Mouse (Mus musculus) kidney, postnatal 0 days (tissue): ENCODE data around the gene Mrpl12. TPM values are rescaled to one million over a fixed set of nuclear protein-coding genes. Genes with fewer than 3 reads are reported as not detected.
A peak's percentile ranks its signal among the peaks of the same experiment; 100 is the strongest.

Source experiments
- ATAC-seq: fragments of 200-750 bp; cut with Nextera tagmentation; replicated peaks from 2 replicates; pipeline ENCODE4 v1.8.0; 2017; ENCODE audit warnings: low read depth, moderate number of reproducible peaks, moderate TSS enrichment, moderate library complexity; ENCODE audit not compliant: low FRiP score
- DNase-seq: peaks from one replicate; pipeline ENCODE4 v3.0.0-alpha.2; 2016; ENCODE audit warnings: low spot score
- H3K27ac ChIP-seq: fragments of 300-500 bp; sonication (generic); 2 replicates; pipeline ENCODE4 v1.5.1; 2014; ENCODE audit warnings: mild to moderate bottlenecking
- H3K27me3 ChIP-seq: fragments of 300-500 bp; sonication (generic); 2 replicates; pipeline ENCODE4 v1.6.1; 2014; ENCODE audit warnings: low read length, mixed read lengths; ENCODE audit not compliant: insufficient read depth
- H3K36me3 ChIP-seq: fragments of 300-500 bp; sonication (generic); 2 replicates; pipeline ENCODE4 v1.6.1; 2014; ENCODE audit warnings: low read length, mixed read lengths; ENCODE audit not compliant: insufficient read depth
- H3K4me1 ChIP-seq: fragments of 300-500 bp; sonication (generic); replicated peaks from 2 replicates; pipeline ENCODE4 v1.6.1; 2014; ENCODE audit warnings: antibody characterized with exemption, low read length, mixed read lengths; ENCODE audit not compliant: insufficient read depth
- H3K4me2 ChIP-seq: fragments of 300-500 bp; sonication (generic); 2 replicates; pipeline ENCODE4 v1.6.1; 2014; ENCODE audit warnings: mild to moderate bottlenecking, low read length, moderate library complexity, mixed read lengths
- H3K4me3 ChIP-seq: fragments of 300-500 bp; sonication (generic); replicated peaks from 2 replicates; pipeline ENCODE4 v1.5.1; 2014; ENCODE audit warnings: low read depth, low read length
- H3K9ac ChIP-seq: fragments of 300-500 bp; sonication (generic); 2 replicates; pipeline ENCODE4 v1.6.1; 2014; ENCODE audit warnings: low read depth, low read length
- H3K9me3 ChIP-seq: fragments of 300-500 bp; sonication (generic); replicated peaks from 2 replicates; pipeline ENCODE4 v1.6.1; 2016; ENCODE audit warnings: low read length, inconsistent platforms, mixed read lengths
- CTCF ChIP-seq: IDR thresholded peaks from 2 replicates; pipeline ENCODE4 v1.5.1; 2016; ENCODE audit warnings: antibody characterized with exemption, low read depth, mild to moderate bottlenecking, moderate library complexity
- WGBS: fragments of 180-500 bp; shearing (Covaris S2); extraction: QIAGEN DNeasy Blood & Tissue Kit; methylation state at CpG from one replicate; pipeline ENCODE4 v1.1.7; 2014; 5-methylcytosine and 5-hydroxymethylcytosine counted together
- polyA plus RNA-seq: library from polyadenylated mRNA; unstranded; fragments of >200 nt; fragmentation: Nextera tagmentation; extraction: Ambion mirVana; gene quantifications from 2 replicates; pipeline ENCODE4 v1.2.1, GENCODE M21; 2015

Gene Mrpl12
- polyA plus RNA-seq, 1 experiment from 2014 or later, result 224 TPM

- DNase-seq (no peak), ATAC-seq (no peak)
- Histone ChIP-seq H3K27me3 (peaks cover 9% of the 10 kb centered on the region; the same call in 1 of the 2 replicates), H3K4me1 (peaks cover 31% of the 10 kb centered on the region), H3K27ac (no peak overlapping the region), H3K9me3 (no peaks in the 10 kb centered on the region), H3K4me2 (no peak overlapping the region), H3K4me3 (no peak overlapping the region), H3K36me3 (no peaks in the 10 kb centered on the region), H3K9ac (no peak overlapping the region)
- 73% methylated on average over 3 of the region's 3 CpGs for WGBS
- TF ChIP-seq CTCF, result no peak
Observed at GRCm38 (mm10) chr11:120535145-120535544, 50.7 kb downstream of the Mrpl12 start.

DNA sequence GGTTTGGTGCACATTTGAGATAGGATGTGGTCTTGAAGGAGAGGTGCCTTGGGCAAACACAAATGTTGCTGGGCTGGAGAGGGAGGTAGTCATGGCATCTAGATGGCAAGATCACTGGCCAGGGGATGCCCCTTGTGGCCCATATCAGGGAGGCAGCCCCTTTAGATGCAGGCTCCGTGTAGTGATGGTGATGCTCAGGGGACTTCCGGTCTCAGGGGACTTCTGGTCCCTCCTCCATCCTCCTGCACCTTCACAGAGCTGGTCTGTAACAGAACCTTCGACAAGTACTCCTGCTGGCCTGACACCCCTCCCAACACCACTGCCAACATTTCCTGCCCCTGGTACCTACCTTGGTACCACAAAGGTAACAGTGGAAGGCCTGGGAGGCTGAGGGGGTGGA, 51.4 kb downstream of the Mrpl12 start:
- TF ChIP-seq CTCF, result no peak
- no peaks in the 10 kb centered on the region for H3K9me3 ChIP-seq
- 79% methylated on average over 3 of the region's 3 CpGs for WGBS
- H3K4me1 ChIP-seq, result peaks cover 30% of the 10 kb centered on the region
- peaks cover 5% of the 10 kb centered on the region; the same call in 1 of the 2 replicates for H3K27me3 ChIP-seq
- no peak overlapping the region for H3K27ac ChIP-seq
- H3K4me3 ChIP-seq, result no peak overlapping the region
- no peaks in the 10 kb centered on the region for H3K36me3 ChIP-seq
- ATAC-seq, result no peak
- no peak for DNase-seq
- no peak overlapping the region for H3K9ac ChIP-seq
- no peak overlapping the region for H3K4me2 ChIP-seq

DNA sequence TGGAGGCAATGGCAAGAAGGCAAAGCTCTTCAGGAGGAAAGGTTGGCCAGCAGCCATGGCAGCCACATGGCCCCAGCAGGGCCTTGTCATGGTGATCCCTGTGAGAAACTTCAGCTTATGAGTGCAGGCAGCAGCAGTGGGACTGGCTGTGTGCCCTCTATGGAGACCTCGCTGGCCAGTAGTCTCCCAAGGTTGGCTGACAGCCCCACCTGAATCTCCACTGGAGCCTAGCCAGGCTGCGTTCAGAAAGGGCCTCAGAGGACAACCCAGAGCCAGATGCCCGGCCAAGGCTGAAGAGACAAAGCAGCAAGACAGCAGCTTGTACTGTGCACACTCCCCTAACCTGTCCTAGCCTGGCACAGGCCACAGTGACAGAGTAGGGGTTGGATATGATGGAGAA, 54.1 kb downstream of the Mrpl12 start:
- no peak for DNase-seq
- TF ChIP-seq CTCF, result no peak
- Histone ChIP-seq H3K27me3 (no peaks in the 10 kb centered on the region), H3K4me1 (peaks cover 22% of the 10 kb centered on the region; the same call in 1 of the 2 replicates), H3K27ac (peak overlapping the region; percentile 93), H3K4me3 (no peak overlapping the region), H3K36me3 (peaks cover 14% of the 10 kb centered on the region), H3K9ac (no peak overlapping the region), H3K9me3 (no peaks in the 10 kb centered on the region), H3K4me2 (no peak overlapping the region)
- ATAC-seq, result no peak
- 43% methylated on average over 3 of the region's 3 CpGs for WGBS

Other genes with a start within 250 kb of the Mrpl12 start
- 2,251 and 2,404 TPM in 2 replicates for gene Actg1, start 136.1 kb upstream of the Mrpl12 start, polyA plus RNA-seq
- gene Fscn2, start 123.1 kb upstream of the Mrpl12 start, polyA plus RNA-seq, result 1.3 and 1.5 TPM in 2 replicates
- 21.9 and 26.6 TPM in 2 replicates for gene Faap100, start 105.8 kb upstream of the Mrpl12 start, polyA plus RNA-seq
- 21.0 and 23.3 TPM in 2 replicates for gene Nploc4, start 46.9 kb upstream of the Mrpl12 start, polyA plus RNA-seq
- not detected in 2 replicates for gene Tspan10, start 42.0 kb upstream of the Mrpl12 start, polyA plus RNA-seq
- gene Pde6g, start 31.1 kb upstream of the Mrpl12 start, polyA plus RNA-seq, result 0.17 and 0.36 TPM in 2 replicates
- 24.3 and 30.3 TPM in 2 replicates for gene Oxld1, start 26.5 kb upstream of the Mrpl12 start, polyA plus RNA-seq
- gene Ccdc137, start 26.5 kb upstream of the Mrpl12 start, polyA plus RNA-seq, result 26.3 and 29.5 TPM in 2 replicates
- 32.7 and 35.1 TPM in 2 replicates for gene Arl16, start 17.0 kb upstream of the Mrpl12 start, polyA plus RNA-seq
- 121 and 132 TPM in 2 replicates for gene Slc25a10, start 7.2 kb downstream of the Mrpl12 start, polyA plus RNA-seq
- 6.6 and 7.0 TPM in 2 replicates for gene Gcgr, start 46.1 kb downstream of the Mrpl12 start, polyA plus RNA-seq
- 218 and 227 TPM in 2 replicates for gene Mcrip1, start 65.1 kb downstream of the Mrpl12 start, polyA plus RNA-seq
- gene Ppp1r27, start 66.5 kb downstream of the Mrpl12 start, polyA plus RNA-seq, result 0.30 TPM in 1 of 2 replicates, not detected in the other
- gene P4hb, start 88.6 kb downstream of the Mrpl12 start, polyA plus RNA-seq, result 635 and 676 TPM in 2 replicates
- 444 and 506 TPM in 2 replicates for gene Arhgdia, start 97.0 kb downstream of the Mrpl12 start, polyA plus RNA-seq
- gene Alyref, start 113.8 kb downstream of the Mrpl12 start, polyA plus RNA-seq, result 341 and 361 TPM in 2 replicates
- 159 and 168 TPM in 2 replicates for gene Anapc11, start 113.8 kb downstream of the Mrpl12 start, polyA plus RNA-seq
- gene Npb, start 123.9 kb downstream of the Mrpl12 start, polyA plus RNA-seq, result 48.0 and 51.4 TPM in 2 replicates
- gene Pcyt2, start 133.3 kb downstream of the Mrpl12 start, polyA plus RNA-seq, result 116 and 118 TPM in 2 replicates
- 38.8 and 41.6 TPM in 2 replicates for gene Sirt7, start 140.6 kb downstream of the Mrpl12 start, polyA plus RNA-seq
- gene Mafg, start 149.0 kb downstream of the Mrpl12 start, polyA plus RNA-seq, result 26.5 and 27.4 TPM in 2 replicates
- gene Pycr1, start 159.2 kb downstream of the Mrpl12 start, polyA plus RNA-seq, result 12.2 and 13.9 TPM in 2 replicates
- 0.24 and 0.28 TPM in 2 replicates for gene Myadml2, start 163.5 kb downstream of the Mrpl12 start, polyA plus RNA-seq
- gene Notum, start 176.6 kb downstream of the Mrpl12 start, polyA plus RNA-seq, result 5.3 and 7.4 TPM in 2 replicates
- gene Aspscr1, start 188.4 kb downstream of the Mrpl12 start, polyA plus RNA-seq, result 122 TPM in 2 replicates
- gene Cenpx, start 229.1 kb downstream of the Mrpl12 start, polyA plus RNA-seq, result 160 and 174 TPM in 2 replicates
- gene Lrrc45, start 229.3 kb downstream of the Mrpl12 start, polyA plus RNA-seq, result 31.3 and 33.5 TPM in 2 replicates
- gene Rac3, start 236.9 kb downstream of the Mrpl12 start, polyA plus RNA-seq, result 23.4 and 23.7 TPM in 2 replicates
- gene Dcxr, start 242.7 kb downstream of the Mrpl12 start, polyA plus RNA-seq, result 112 and 123 TPM in 2 replicates
- 1.8 and 3.6 TPM in 2 replicates for gene Cbr2, start 247.5 kb downstream of the Mrpl12 start, polyA plus RNA-seq